Mouse (Mus musculus): ENCODE data around the gene Pik3r4.

Pik3r4 gene

GRCm38 (mm10) chr9:105697764-105698396 lies 55.1 kb downstream of the Pik3r4 start:
- DNase-seq (ENCODE audit: low spot score in 2 of 2) = no peak

- no peak for DNase-seq (ENCODE audit: low spot score in 2 of 2)
Measured at GRCm38 (mm10) chr9:105700702-105701101, 57.9 kb downstream of the Pik3r4 start.

DNA sequence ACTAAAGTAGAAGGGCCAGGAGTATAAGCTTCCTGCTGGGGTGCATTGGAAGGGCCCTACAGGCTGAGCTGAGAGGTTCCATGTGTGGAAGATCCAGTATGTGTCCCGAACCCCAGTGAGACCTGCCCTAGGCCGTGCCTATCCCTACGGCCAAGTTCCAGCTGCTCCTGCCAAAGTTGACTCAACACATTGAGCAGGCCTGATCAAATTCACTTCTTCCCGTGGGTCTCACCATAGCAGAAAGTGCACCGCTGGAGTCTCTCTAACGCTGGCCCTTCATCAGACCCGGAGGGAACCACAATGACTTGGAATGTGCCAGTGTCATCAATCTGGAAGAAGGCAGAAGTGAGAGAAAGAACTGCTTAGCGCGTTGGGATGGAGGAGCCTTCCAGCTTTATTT lies 59.2 kb downstream of the Pik3r4 start:
- no peak for DNase-seq (ENCODE audit: low spot score in 2 of 2)

DNA sequence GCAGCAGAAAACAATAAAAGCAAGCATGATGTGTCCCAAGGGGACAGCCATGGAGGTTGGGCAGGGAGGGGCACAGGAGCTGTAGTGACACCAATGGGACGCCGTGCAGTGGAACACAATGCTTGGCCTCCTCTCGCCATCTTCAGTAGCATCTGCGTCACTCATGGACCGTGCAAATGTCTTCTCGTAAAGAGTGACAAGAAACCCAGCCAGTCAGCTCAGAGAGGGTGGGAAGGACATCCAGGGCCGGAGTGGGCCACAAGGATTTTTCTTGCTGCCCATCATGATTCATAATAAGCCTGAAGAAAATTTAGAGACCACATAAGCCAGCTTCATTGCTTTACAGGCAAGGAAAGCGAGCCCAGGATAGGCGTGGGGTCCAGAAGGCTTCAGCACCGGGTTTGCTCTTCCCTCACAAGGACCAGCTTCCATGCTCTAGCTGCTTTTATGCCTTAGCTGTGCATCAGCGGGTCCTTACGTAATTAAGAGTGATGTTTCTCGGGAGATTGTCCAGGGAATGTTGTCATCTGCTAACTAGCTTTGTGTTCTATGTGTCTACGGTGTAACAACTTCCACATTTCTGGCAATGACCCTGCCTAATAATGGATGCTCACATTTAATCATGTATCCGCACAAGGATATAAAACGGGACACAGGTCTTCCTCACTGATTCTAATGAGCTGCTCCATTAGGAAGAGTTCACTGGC lies 61.6 kb downstream of the Pik3r4 start:
- DNase-seq (ENCODE audit: low spot score in 2 of 2) = no peak

DNA sequence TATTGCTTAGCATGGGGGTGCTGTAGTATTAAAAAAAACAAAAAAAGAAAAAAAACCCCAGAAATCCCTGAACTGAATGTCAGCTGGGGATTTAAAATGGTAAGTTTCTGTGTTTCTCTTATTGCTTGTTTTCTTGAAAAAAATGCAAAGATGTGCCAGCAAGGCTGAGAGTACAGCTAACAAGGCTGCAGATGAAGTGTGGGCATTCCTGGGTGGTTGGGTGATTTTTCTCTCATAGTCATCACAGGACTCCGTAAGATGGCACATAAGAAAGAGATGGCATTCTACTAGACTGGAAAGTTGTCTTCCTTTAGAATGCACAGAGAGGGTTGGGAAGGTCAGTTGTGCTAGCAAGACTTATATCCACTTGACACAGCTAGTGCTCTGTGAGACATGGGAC lies 62.2 kb downstream of the Pik3r4 start:
- no peak for DNase-seq (ENCODE audit: low spot score in 2 of 2)

DNA sequence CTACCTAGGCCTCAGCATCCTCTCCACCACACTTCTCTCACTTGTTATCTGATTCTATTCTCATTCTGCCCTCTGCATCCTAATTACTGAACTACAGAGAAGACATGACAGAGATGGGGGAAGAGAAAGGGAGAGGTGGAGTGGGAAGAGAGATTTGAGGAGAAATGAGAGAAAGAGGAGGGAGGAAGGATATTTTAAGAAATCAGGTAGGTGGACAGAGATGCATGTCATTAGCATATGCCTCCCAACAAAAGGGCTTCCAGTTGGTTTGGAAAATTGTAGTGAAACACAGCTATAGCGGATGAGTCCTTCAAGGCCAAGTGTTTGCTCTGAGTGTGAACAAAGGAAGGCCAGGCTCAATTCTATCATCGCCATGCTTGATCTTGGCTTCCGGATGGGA lies 69.3 kb downstream of the Pik3r4 start:
- no peak for DNase-seq (ENCODE audit: low spot score in 2 of 2)

DNA sequence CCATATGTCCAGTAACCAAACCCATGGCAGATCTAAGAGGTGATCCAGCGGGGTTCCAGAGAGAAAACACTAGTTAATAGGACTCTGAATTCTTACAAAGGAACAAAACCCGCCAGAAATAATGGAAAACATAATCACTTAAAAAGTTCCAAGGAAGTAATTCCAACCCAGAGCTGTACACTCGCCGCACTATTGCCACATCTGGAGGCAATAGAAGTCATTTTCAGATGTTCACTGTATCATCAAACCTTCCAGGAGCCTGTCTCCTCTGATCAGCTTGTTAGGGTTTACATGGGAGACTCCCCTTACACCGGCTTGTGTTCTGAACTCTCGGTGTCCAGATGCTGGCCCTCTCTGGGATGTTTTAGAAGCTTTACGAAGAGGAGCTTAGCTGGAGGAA lies 76.6 kb downstream of the Pik3r4 start:
- no peak for DNase-seq (ENCODE audit: low spot score in 2 of 2)

DNA sequence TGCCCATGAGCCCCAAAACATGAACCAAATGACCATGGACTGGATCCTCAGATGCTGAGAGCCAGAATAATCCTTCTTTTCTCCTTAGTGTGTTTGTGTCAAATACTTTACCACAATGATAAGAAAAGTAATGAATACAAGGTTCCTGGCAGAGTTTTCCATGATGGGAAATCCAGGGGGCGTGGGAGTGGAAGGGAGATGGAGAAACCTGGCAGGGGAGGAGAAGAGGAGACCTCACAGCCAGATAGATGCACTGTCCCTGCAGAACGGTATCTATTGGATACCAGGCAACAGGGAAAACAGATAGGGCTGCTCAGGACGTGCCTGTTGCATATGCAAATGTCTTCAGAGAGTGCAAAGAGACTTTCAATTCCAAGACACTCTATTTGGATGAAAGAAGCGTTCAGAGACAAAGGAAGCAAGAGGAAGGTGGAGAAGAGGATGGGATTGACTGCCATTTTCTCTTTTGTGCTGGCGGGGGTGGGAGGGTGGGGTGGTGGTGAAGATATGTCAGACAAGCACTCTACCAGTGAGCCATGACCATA lies 77.1 kb downstream of the Pik3r4 start:
- DNase-seq (ENCODE audit: low spot score in 2 of 2) = no peak

DNA sequence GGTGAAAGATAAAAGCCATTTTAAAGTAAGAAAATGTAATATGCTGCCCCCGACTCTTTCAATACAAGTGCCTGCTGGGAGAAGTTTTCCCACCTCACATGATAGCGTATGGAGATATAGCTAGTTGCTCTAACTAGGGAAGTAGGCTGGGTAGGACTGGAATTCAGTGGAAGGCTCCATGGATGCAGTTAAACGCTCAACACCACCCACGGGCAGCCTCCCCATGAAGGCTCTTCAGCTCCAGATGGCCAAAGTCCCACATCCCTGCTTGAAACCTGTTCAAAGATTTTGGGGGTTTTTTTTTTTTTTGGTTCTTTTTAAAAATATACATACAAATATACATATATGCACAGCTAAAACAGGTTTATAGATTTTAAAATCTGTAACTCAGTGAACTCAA lies 77.7 kb downstream of the Pik3r4 start:
- no peak for DNase-seq (ENCODE audit: low spot score in 2 of 2)

- DNase-seq (ENCODE audit: low spot score in 2 of 2) = no peak
Measured at GRCm38 (mm10) chr9:105731976-105732375, 89.2 kb downstream of the Pik3r4 start.

DNA sequence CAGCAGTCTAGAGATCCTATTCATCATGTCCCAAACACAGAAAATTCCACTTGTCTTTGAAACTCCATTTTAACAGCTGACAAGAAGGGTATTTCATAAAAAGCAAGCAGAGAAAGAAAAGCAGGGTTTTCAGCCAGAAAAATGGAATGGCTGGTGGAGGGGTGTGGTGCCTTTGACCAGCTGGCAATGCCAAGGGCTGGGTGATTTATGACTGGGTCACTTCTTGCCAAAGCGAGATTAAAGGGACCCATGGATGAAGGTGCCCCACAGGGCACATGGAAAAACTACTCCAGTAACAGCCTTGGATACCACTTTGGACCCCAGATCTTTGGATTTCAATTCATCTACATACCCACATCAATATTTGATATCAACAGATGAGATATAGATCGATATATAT lies 91.9 kb downstream of the Pik3r4 start:
- DNase-seq (ENCODE audit: low spot score in 2 of 2) = no peak

DNA sequence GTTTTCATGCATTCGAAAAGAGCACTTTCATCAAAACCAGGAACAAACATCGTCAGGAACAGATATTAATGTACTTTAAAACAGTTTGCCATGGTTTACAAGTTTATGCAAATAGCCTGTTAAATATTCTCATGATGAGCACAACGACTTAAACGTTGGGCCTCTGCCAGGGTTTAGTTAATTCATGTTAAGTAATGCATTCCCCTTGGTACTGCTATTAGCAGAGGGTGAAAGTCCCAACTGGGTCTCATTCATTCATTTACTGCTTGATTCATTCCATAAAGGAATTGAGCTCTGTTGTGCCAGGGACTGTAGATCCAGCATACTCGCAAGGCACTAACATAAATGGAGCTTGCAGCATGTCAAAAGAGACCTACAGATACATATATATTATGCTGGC lies 92.4 kb downstream of the Pik3r4 start:
- no peak for DNase-seq (ENCODE audit: low spot score in 2 of 2)
